Mouse (Mus musculus) testis, adult 2 months (tissue): ENCODE results near the gene Usp39.

ENCODE experiments used
- CTCF ChIP-seq: fragments of 200-500 bp; IDR thresholded peaks from 2 replicates; pipeline ENCODE4 v1.5.1; 2012; ENCODE audit warnings: low read depth, mild to moderate bottlenecking, inconsistent platforms, low read length, moderate library complexity; ENCODE audit not compliant: control insufficient read depth, insufficient read depth, insufficient replicate concordance
- POLR2A ChIP-seq: fragments of 200-500 bp; IDR thresholded peaks from 2 replicates; pipeline ENCODE4 v1.6.1; 2012; ENCODE audit warnings: low read depth, mild to moderate bottlenecking, inconsistent platforms, low read length, moderate library complexity; ENCODE audit not compliant: control insufficient read depth

- TF ChIP-seq CTCF (no peak), POLR2A (no peak)
These were observed 3.4 kb upstream of the Usp39 start for GRCm38 (mm10) chr6:72348411-72348810.
